Mouse (Mus musculus) hindbrain, embryonic 14.5 days (tissue): ENCODE measurements around the gene Gm42906. TPM values are rescaled to one million over a fixed set of nuclear protein-coding genes. Genes with fewer than 3 reads are reported as not detected.

Experiments
- ATAC-seq: fragments of 200-750 bp; cut with Nextera tagmentation; 2 replicates; pipeline ENCODE4 v1.8.0; 2017; ENCODE audit warnings: moderate number of reproducible peaks, mild to moderate bottlenecking, moderate TSS enrichment, moderate library complexity; ENCODE audit not compliant: low FRiP score
- DNase-seq: peaks from one replicate; pipeline ENCODE4 v3.0.0-alpha.2; 2015; ENCODE audit warnings: low spot score
- H3K27ac ChIP-seq: fragments of 300-500 bp; sonication (generic); 2 replicates; pipeline ENCODE4 v1.5.1; 2014; ENCODE audit warnings: mild to moderate bottlenecking, moderate library complexity
- H3K27me3 ChIP-seq: fragments of 300-500 bp; sonication (generic); 2 replicates; pipeline ENCODE4 v1.6.1; 2014; ENCODE audit warnings: mild to moderate bottlenecking, low read length, mixed read lengths; ENCODE audit not compliant: control insufficient read depth, insufficient read depth
- H3K36me3 ChIP-seq: fragments of 300-500 bp; sonication (generic); replicated peaks from 2 replicates; pipeline ENCODE4 v1.6.1; 2014; ENCODE audit not compliant: control insufficient read depth, insufficient read depth
- H3K4me1 ChIP-seq: fragments of 300-500 bp; sonication (generic); replicated peaks from 2 replicates; pipeline ENCODE4 v1.6.1; 2014; ENCODE audit warnings: antibody characterized with exemption, low read length, mixed read lengths; ENCODE audit not compliant: control insufficient read depth, insufficient read depth
- H3K4me2 ChIP-seq: fragments of 300-500 bp; sonication (generic); replicated peaks from 2 replicates; pipeline ENCODE4 v1.6.1; 2014; ENCODE audit warnings: mild to moderate bottlenecking, moderate library complexity
- H3K4me3 ChIP-seq: fragments of 300-500 bp; sonication (generic); replicated peaks from 2 replicates; pipeline ENCODE4 v1.5.1; 2014; ENCODE audit warnings: mild to moderate bottlenecking, low read length
- H3K9ac ChIP-seq: fragments of 300-500 bp; sonication (generic); 2 replicates; pipeline ENCODE4 v1.6.1; 2014
- H3K9me3 ChIP-seq: fragments of 300-500 bp; sonication (generic); 2 replicates; pipeline ENCODE4 v1.6.1; 2016; ENCODE audit warnings: low read length; ENCODE audit not compliant: control insufficient read depth
- WGBS: fragments of 180-500 bp; shearing (Covaris S2); extraction: QIAGEN DNeasy Blood & Tissue Kit; methylation state at CpG from one replicate; pipeline ENCODE4 v1.1.7; 2014; 5-methylcytosine and 5-hydroxymethylcytosine counted together
- polyA plus RNA-seq: library from polyadenylated mRNA; unstranded; fragments of >200 nt; fragmentation: Nextera tagmentation; extraction: Ambion mirVana; gene quantifications from 2 replicates; pipeline ENCODE4 v1.2.1, GENCODE M21; 2014

The Gm42906 gene
- polyA plus RNA-seq, 1 experiment from 2014 or later = not detected

DNA sequence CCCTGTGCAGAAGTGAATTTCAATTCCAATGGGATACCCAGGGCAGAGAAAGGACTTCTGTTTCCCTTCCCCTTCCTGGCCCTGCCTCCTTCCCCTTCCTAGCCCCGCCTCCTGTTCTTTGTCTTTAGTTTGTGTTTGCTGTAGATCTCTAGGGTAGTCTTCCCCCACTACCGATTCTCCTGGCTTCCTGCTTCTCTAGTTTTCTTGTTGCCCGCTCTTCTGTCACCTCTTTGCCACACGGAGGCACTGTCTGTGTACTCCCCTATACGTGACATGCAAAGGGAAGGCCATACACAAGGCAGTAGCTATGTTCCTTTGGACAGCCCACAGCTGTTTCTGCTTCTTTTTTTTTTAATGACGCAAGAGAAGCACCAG is 371.1 kb downstream of the Gm42906 start:
- no peak overlapping the region for H3K4me3 ChIP-seq

DNA sequence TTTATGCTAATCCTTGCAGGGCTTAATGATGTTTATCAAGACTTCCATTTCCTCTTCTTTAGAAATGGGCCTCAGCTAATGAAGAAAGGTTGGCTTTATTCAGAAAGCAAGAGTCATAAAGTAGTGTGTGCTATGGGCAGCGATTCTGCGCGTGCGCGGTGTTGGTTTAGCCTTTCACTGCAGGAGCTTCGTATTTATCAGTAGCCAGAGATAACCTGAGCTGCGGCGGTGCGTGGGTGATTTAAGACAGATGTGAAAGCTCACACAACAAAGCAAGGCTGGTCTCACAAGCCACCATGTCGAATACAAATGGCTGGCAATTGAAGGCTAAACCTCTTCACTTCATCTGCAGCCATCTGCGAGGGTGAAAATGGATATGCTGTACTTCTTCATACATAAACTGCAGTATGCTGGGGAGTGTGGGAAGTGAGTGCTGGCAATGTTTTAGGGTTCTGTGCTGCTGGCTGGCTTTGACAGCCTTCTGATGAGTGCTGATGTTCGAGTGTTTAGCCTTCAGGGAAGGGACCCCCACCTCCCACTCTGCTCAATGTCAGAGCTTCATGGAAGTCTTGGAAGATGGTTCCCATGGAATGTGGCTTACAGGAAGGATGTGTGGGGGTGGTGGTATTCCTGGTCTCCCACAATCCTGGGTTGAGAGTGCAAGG is 371.6 kb downstream of the Gm42906 start:
- 0 out of 2 replicates have a peak, but pooled peaks have one; percentile 37 for ATAC-seq
- Histone ChIP-seq H3K9ac (no peak overlapping the region), H3K4me1 (no peaks in the 10 kb centered on the region; the same call in 1 of the 2 replicates), H3K36me3 (no peaks in the 10 kb centered on the region), H3K4me2 (0 out of 2 replicates have a peak overlapping the region, but pooled peaks have one; percentile 5), H3K4me3 (no peak overlapping the region), H3K27me3 (no peaks in the 10 kb centered on the region), H3K9me3 (no peaks in the 10 kb centered on the region), H3K27ac (peak overlapping the region; percentile 71)
- WGBS = 60% methylated on average over 12 of the region's 12 CpGs
- DNase-seq = no peak

More for the DNA sequence above, 371.1 kb downstream of the Gm42906 start:
- DNase-seq (no peak), ATAC-seq (no peak)
- no peaks in the 10 kb centered on the region for H3K27me3 ChIP-seq
- no peak overlapping the region for H3K9ac ChIP-seq
- no peaks in the 10 kb centered on the region; the same call in 1 of the 2 replicates for H3K4me1 ChIP-seq
- no peak overlapping the region for H3K4me2 ChIP-seq
- 0 out of 2 replicates have a peak, but pooled peaks cover under 1% of the 10 kb centered on the region for H3K9me3 ChIP-seq
- WGBS = 78% methylated on average over 6 of the region's 6 CpGs
- H3K27ac ChIP-seq = peak overlapping the region; percentile 71
- peaks cover 3% of the 10 kb centered on the region; the same call in 1 of the 2 replicates for H3K36me3 ChIP-seq

DNA sequence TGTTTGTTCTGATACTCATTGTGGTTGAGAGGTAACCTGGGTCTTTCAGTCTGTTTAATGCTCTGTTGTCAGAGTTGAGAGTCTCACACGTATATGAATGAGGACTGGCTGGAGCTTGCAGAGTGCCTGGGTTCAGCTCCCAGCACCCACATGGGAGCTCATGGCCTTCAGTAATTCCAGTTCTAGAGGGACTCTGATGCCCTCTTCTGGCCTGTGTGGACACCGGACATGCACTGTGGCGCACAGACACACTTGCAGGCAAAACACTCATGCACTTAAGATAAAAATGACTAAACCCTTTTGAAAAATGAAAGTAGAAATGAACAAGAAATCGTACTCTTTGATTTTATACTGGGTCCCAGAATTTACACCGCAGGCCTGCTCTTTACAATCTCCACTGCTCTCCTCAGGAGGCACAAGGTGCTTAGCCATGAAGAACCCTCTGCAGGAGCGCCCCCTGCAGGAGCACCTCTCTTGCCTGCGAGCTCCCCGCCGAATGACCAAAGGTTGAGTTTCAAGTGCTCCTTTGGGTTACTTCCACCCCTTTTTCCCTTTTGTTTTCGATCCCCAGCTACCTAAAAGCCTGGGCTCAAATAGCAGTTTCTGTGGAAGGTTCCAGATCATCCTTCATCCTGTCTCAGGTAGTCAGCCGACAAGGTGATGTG is 372.4 kb downstream of the Gm42906 start:
- DNase-seq (no peak), ATAC-seq (no peak)
- WGBS = 91% methylated on average over 11 of the region's 11 CpGs
- Histone ChIP-seq H3K4me3 (no peak overlapping the region), H3K4me2 (no peak overlapping the region), H3K27me3 (no peaks in the 10 kb centered on the region), H3K4me1 (no peaks in the 10 kb centered on the region; the same call in 1 of the 2 replicates), H3K9me3 (no peaks in the 10 kb centered on the region), H3K9ac (no peak overlapping the region), H3K27ac (peak overlapping the region; percentile 71; the same call in 1 of the 2 replicates), H3K36me3 (no peaks in the 10 kb centered on the region)

DNA sequence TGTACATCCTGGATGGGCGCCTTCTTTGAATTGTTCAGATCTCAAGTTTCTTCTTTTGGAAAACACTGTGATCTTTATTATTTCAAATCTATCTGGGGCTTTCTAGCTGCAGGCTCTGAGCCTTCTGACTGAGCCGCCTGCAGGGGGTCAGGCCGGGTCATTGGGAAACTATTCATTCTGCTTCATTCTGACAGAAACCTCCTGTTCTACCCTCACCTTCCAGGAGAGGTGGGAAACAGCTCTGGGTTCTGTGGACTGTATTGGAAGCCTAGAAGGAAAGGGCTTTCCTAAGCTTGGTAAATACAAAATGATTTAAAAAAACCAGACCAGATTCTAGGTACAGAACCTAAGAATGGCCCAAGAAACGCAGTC is 373.2 kb downstream of the Gm42906 start:
- Histone ChIP-seq H3K4me2 (no peak overlapping the region), H3K27me3 (no peaks in the 10 kb centered on the region), H3K36me3 (no peaks in the 10 kb centered on the region), H3K27ac (0 out of 2 replicates have a peak overlapping the region, but pooled peaks have one; percentile 0), H3K4me3 (no peak overlapping the region), H3K4me1 (no peaks in the 10 kb centered on the region; the same call in 1 of the 2 replicates), H3K9me3 (no peaks in the 10 kb centered on the region), H3K9ac (no peak overlapping the region)
- DNase-seq (no peak), ATAC-seq (no peak)
- 40% methylated on average over 4 of the region's 4 CpGs for WGBS

DNA sequence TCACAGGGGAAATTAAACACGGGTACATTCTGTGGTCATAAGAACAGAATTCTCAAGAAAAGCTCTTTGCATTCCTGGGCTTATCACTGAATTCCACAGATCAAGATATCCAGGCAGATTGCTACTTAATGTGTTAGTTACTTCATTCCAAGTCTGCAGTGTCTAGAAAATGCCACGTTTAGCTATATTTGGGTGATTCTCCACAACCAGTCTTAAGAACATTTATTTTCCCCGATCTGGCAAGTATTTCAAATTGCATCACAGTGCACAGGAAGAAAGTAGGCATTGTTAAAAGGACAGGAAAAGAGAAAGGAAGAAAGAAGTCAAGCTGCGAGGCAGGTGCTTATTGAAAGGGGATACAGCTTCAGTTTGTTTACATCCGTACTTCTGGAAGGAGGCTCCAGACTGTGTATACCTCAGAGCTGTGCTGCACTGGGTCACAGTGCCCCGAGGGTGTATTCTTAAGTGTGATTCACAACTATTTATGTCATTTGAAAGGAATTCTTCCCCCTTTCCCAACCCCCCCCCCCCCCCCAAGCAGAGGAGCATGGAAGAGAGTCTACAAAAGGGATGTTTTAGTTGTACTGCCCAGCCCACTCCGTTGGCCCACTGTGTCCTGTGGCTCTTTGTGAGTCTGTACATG is 373.7 kb downstream of the Gm42906 start:
- H3K27me3 ChIP-seq = no peaks in the 10 kb centered on the region
- H3K9me3 ChIP-seq = no peaks in the 10 kb centered on the region
- DNase-seq (no peak), ATAC-seq (no peak)
- H3K27ac ChIP-seq = no peak overlapping the region
- H3K4me1 ChIP-seq = no peaks in the 10 kb centered on the region; the same call in 1 of the 2 replicates
- no peak overlapping the region for H3K9ac ChIP-seq
- no peaks in the 10 kb centered on the region for H3K36me3 ChIP-seq
- no peak overlapping the region for H3K4me2 ChIP-seq
- WGBS = 30% methylated on average over 7 of the region's 7 CpGs
- H3K4me3 ChIP-seq = no peak overlapping the region

DNA sequence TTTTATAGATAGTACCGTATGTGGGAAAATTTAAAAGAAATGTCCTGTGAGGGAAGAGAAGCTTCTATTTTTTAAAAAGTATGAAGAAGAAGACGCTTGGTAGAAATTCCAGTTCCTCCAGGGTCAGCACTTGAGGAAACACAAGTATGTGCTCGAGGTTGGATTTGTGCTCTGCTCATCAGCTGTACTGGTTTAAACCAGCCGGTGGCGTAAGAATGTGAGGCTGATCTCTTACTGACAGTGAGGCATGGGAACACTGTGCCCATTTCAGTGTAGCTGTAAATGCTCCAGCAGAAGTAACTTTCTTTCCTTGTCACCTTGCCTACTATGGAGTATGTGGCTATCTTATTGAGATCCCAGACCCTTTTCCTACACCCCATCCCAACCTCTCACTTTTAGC is 374.8 kb downstream of the Gm42906 start:
- Histone ChIP-seq H3K4me1 (no peaks in the 10 kb centered on the region; the same call in 1 of the 2 replicates), H3K36me3 (no peaks in the 10 kb centered on the region; the same call in 1 of the 2 replicates), H3K27me3 (no peaks in the 10 kb centered on the region), H3K27ac (no peak overlapping the region), H3K4me2 (no peak overlapping the region), H3K9me3 (no peaks in the 10 kb centered on the region), H3K4me3 (no peak overlapping the region), H3K9ac (no peak overlapping the region)
- DNase-seq (no peak), ATAC-seq (no peak)
- 94% methylated on average over 5 of the region's 5 CpGs for WGBS

DNA sequence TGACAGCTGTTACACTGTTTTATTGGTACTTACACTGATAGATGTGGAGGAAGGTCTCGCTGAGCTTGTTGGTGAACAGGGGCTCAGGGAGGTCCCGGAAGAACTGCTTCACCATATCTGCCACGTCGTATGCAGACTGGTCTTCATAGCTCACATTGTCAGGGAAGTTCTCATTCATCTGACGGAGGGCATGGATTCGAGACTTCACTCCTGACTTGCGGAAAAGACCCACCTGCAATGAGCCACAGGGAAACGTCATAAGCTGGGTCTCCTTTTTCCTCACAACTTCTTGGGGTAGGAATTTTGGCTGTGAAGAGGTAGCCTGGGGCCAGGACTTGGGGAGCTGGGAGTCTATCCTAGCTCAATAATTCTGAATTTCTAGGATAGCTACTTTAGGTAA is 375.6 kb downstream of the Gm42906 start:
- Histone ChIP-seq H3K4me3 (no peak overlapping the region), H3K27ac (no peak overlapping the region), H3K4me2 (no peak overlapping the region), H3K27me3 (no peaks in the 10 kb centered on the region), H3K36me3 (no peaks in the 10 kb centered on the region; the same call in 1 of the 2 replicates), H3K9ac (no peak overlapping the region), H3K4me1 (no peaks in the 10 kb centered on the region; the same call in 1 of the 2 replicates), H3K9me3 (no peaks in the 10 kb centered on the region)
- no peak for DNase-seq
- no peak for ATAC-seq
- WGBS = 96% methylated on average over 8 of the region's 8 CpGs

DNA sequence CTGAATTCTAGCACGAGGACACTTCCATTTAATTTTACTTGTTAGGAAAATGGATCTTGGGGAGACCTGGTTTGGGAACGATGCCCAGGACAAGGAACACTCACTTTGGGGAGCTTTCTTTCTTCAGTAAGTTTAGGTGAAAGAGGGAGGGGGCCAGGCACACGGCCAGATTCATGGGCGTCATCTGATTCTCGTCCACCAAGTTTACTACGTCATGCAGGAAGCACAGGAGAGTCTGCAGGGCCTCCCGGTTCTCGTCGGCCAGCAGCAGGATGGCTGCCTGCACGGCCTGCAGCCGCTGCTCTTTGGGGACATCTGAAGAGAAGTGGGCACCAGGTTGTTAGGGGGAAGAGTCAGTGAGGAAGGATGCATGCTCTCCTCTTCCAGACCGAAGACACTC is 380.5 kb downstream of the Gm42906 start:
- Histone ChIP-seq H3K9ac (no peak overlapping the region), H3K4me3 (no peak overlapping the region), H3K36me3 (no peaks in the 10 kb centered on the region; the same call in 1 of the 2 replicates), H3K4me2 (no peak overlapping the region), H3K27me3 (no peaks in the 10 kb centered on the region), H3K27ac (no peak overlapping the region), H3K9me3 (no peaks in the 10 kb centered on the region), H3K4me1 (no peaks in the 10 kb centered on the region)
- no peak for ATAC-seq
- 93% methylated on average over 12 of the region's 12 CpGs for WGBS
- DNase-seq = no peak

DNA sequence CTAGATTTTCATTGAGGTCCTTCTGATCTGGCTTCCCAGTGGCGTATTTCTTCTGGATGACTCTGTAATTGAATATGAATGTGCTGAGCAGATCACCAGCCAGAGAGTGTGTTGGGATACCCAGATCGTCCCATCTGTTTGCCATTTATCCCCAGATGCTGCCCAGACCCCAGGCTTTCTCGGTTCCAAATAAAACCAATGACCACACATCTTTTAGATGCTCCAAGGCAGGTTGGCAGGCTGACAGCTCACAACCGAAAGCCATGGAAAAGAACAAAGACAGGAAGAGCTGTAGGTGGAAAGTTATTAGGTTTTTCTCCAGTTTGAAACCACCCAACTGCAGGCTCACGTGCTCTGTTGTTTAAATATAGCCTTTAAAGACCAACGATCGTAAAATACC is 381.0 kb downstream of the Gm42906 start:
- WGBS = 75% methylated on average over 7 of the region's 7 CpGs
- Histone ChIP-seq H3K4me2 (no peak overlapping the region), H3K9me3 (no peaks in the 10 kb centered on the region), H3K27ac (no peak overlapping the region), H3K36me3 (no peaks in the 10 kb centered on the region; the same call in 1 of the 2 replicates), H3K4me3 (no peak overlapping the region), H3K9ac (no peak overlapping the region), H3K4me1 (no peaks in the 10 kb centered on the region), H3K27me3 (no peaks in the 10 kb centered on the region)
- DNase-seq = no peak
- no peak for ATAC-seq
